Mouse (Mus musculus) CD4-positive, CD25-positive, alpha-beta regulatory T cell, adult 2 months (primary cell): ENCODE data around the gene Actr8.
A peak's percentile ranks its signal among the peaks of the same experiment; 100 is the strongest.

Source experiments
- DNase-seq: peaks from one replicate; pipeline ENCODE4 v3.0.0-alpha.2; 2012; ENCODE audit warnings: low read depth, low spot score

Actr8 gene

GRCm38 (mm10) chr14:29994976-29995375 is 16.8 kb downstream of the Actr8 start:
- no peak for DNase-seq

GRCm38 (mm10) chr14:29996000-29996751 is 18.0 kb downstream of the Actr8 start:
- no peak for DNase-seq

- DNase-seq: no peak
These were observed 19.2 kb downstream of the Actr8 start for GRCm38 (mm10) chr14:29997345-29997744.

DNA sequence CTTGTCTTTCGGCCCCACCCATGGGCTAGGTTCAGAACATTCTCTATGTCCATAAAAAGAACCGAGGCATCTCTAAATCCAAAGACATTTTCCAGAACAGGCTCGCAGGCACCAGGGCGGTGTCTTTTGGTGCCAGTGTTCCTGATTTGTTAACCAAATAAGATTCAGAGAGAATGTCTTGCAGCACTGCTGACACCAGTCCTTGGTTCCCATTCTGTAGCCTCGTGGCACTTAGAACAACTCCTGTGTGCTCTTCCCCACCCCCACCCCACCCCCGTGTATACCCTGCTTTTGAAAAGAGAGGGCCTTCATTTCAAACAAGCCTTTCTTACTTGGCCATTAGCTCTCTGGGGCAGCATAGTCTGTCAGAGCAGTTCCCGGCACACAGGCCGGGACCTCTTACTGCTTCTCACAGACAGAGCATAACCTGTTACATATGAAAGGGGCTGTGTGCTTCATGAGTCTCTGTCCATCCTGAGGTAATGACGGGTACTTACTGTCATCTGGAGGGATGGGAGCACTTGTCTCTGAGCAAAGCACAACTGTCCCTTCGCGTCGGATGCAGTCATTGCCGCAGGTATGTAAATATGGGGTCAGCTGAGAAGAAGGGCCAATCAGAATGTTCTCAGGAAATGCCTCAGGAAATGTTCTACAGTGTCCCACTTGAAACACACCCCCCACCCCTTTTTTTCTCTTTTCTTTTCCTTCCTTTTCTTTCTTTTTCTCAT is 20.8 kb downstream of the Actr8 start:
- no peak for DNase-seq

GRCm38 (mm10) chr14:29999475-29999811 is 21.3 kb downstream of the Actr8 start:
- no peak for DNase-seq

GRCm38 (mm10) chr14:30008733-30009575 is 30.8 kb downstream of the Actr8 start, which contains the start of the genes Il17rb and Chdh:
Il17rb (minus strand) TSS chr14:30008896.
Chdh (plus strand) TSS chr14:30009023.
- DNase-seq: peak; percentile 47

DNA sequence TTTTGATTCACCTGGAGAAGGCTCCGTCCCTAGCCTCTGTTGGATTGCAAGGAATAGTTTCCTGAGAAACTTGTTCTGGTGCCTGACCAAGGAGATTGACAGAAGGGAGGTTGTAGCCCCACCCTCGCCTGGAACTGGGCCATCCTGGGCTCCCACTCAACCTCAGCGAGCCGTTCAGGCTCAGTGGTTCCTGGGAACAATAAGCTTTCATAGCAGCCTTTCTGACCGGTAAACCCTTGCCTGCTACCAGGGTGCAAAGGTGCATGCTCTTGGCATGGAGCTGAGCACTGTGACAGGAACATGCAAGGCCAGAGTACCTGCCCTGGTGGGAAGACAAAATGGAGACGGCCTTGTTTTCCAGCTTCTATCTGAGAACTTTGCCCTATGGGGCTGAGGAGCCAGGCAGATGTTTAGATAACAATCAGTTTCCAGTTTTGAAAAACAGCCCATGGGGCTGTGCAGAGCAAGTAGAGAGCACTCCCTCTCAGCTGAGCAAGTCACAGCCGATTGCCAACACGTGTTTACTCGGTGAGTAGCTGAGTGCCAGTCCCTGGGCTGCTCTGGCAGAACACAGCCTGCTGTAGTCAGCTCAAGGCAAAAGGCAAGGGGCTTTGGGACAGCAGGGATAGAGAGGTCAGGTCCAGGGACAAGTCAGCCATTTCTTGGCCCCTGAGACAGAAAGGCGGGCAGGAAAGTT is 31.9 kb downstream of the Actr8 start:
- peak; percentile 27 for DNase-seq

DNA sequence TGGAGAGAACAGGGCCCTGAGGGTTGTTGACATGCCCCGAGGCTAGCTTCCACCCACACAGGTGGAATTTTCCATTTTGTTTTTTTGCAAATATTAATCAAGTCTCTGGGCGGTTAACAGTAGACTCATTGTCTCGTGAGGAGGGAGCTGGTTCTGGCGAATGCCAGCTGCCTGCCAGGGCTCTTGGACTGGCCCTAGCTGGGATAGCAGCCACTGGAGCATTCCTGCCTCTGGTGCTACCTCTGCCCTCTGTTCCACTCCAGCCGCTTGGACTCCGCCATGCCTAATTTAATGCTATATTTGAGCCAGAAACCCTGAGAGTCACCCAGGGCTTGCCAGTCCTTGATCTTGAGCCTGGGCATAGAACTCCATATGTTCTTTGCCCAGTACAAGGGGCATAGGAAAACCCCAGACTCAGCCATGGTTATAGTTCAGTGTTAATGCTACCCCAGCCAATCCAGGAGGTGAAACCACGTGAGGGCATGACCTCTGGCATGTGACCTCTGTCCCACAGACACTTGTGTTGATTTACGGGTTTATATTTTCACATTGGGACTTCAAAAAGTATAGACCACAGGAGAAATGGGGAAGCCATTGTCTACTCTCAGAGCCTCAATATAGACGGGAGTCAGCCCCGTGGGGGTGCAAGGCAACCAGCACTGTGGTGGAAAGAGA is 33.9 kb downstream of the Actr8 start:
- peak; percentile 29 for DNase-seq

DNA sequence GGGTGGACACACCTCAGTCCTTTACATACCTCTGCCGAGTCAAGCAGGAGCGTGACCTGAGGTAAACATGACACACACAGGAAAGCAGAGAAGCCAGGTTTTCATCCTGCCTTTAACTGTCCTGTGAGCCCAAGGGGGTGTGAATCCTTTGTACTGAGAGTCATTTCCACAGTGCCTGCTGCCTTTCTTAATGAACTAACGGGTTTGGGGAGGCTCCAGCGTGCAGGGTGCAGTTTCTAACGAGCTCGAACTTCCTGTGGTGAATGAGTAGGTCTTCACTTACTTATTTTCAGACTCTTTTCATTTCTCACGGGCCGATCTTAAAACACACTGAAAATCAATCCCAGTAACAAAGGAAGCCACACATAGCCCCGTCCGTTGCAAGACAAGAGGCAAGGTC is 36.4 kb downstream of the Actr8 start:
- DNase-seq: peak; percentile 53

DNA sequence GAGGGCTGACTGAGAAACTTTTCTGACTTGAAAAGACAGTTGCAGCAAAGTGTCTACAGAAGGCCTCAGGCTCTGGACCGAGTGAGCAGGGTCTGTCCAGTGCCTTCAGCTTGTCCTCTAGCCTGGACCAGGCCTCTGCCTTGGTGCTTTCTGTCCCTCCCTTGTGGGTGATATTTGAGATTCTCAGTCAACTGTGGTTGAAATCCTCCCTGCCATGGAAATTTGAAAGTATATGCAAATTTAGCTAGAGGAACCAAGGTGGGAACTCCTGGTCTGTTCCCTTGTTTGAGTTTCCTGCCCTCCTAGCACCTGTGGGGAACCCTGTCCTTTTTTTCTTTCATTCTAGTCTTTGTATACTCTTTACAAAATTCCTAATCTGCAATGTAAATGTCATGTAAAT is 36.9 kb downstream of the Actr8 start:
- no peak for DNase-seq

GRCm38 (mm10) chr14:30016666-30017065 is 38.5 kb downstream of the Actr8 start:
- DNase-seq: no peak

DNA sequence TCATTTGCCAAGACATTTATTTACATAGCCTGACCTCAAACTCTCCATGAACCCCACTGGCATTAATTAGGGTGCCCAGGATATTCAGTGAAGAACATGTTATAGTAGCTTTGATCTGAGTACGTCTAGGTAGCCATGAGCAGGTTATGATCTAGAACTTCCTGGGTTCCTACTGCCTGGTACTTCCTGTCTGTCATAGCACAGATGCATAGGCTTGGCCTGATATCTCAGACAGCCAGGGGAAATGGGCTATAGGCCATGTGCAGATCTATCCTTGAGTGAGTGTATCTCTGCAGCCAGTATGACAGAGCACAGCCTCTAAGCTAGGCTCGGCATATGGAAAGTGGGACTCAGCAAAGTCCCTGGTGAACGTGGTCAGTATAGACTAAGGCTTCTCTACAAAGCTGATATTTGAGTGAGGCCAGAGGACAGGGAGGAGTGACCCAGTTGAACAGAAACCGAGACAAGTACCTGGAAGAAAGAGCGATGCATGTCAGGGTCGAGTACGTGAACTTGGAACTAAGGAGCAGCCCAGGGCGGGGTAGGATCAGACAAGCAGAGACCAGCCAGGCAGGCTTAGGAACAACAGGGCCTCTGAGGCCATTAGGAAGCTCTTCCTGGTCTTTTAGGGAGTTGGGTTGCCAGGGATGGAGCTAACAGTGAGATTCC is 39.8 kb downstream of the Actr8 start:
- peak; percentile 22 for DNase-seq

DNA sequence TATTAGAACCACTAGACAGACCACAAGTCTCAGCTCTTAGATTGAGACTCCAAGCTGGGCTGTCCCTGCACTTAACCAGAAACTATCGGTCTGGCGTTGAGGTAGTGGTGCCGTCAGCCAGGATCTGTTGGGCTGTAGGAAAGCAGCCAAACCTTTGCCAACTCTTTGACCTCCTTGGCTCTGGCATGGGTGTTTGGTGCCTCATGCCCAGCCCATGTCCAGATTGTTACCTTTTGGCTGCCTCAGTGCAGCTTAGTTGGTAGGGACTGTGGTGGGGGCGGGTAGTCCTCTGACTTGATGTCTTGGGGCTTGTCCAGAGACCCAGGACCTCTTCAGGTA is 40.3 kb downstream of the Actr8 start:
- DNase-seq: no peak

DNA sequence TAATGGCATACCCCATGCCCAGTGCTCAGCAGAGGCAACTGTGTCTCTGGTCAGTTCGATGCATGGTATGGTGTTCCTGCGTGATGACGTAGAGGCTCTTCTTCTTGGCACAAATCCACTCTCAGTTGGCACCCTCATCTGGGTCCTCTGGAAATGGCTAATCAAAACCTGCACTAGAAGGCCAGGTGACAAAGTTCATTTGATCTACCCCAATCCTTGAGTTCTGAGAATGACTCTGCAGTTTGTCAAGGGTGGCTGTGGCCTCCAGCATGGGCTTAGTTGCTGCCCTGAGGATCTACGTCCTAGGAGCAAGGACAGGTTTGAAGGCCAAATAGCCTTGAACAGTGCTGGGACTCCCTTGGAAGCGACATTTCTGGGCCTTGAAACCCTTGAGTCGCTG is 40.7 kb downstream of the Actr8 start:
- no peak for DNase-seq

DNA sequence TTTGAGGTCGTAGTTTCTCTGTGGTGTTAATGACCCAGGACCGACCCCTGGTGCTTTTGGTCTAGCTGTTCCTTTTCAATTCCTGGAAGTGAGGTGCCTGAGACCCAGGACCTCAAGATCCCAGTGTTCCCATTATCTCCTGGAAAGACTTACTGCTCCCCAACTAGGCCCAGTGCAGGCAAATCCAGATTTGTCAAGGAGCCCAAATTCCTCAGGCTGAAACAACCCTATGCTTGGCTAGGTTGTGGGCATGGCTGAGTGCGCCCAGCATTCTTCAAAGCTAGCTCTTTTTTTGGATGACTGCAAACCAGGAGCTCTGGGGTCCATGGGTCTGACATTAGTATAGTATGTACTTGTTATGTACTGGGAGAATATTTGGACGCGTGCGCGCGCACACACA is 41.2 kb downstream of the Actr8 start:
- no peak for DNase-seq

DNA sequence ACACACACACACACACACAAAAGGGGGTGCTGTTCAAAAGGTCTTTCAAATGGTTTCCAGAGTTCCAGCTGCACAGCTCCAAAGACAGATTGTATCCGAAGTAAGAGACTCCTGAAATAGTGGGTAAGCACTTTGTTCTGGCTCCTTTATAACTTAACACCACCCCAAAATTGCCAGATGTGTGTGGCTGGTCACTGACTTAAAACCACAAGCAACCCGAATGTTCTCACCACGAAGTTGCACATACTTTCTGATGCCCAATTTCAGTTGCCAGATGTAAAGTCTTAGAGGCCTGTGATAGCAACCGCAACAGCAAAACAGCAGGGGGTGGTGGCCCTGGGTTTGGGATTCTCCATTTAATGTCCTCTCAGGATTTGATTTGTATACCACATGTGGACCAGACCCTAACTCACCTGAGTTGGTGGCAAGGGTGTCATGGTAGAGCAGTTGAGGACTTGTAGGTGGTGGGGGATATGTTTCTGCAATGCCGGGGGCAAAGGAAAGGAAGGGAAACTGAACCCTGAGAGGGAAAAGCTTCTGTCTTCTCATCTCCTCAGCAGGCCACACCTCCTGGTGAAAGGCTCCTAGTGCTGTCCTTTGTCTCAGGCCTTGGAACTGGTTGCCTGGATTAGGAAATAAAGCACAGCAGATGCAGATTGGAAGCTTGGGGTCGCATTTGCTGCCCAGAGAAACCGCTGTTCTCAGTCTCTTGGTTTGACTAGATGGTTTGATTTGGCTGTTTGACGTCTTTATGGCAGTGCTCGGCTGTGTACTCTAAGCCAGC is 41.8 kb downstream of the Actr8 start:
- DNase-seq: no peak

GRCm38 (mm10) chr14:30022471-30022870 is 44.3 kb downstream of the Actr8 start:
- no peak for DNase-seq

DNA sequence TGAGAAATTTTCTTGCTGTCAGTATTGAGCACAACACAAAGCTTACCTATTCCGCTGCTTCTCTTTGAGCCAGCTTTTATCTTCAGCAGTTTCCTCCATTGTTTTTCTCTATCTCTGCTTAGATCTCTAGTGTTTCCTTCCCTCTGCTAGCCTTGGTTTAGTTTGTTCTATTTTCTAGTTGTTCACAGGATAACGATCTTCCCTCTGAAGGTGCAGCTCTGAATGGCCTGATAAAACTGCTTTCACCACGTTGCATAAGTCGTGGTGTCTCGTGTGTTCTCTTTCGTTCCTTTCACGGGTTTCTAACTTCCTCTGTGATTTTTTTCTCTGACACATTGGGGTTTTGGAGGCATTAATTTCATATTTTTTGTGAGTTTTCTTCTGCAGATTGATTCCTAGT is 46.2 kb downstream of the Actr8 start:
- peak; percentile 55 for DNase-seq

DNA sequence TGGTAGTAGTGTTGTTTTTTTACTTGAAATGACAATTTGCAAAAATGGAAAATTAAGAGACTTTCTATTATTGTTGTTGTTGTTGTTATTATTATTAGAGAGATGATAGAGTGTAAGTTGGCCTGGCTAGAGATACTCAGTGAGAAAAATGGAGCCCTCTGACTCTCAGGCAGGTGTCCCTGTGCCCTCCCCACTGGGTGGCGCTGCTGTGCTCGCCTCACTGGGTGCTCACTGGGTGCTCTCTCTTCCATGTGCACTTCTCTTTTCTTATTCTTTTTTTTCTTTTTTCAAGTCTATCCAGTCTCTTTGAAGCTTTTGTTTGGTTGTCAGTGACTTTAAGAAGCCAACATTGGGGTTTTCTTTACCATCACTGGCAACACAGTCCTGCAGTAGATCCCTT is 49.2 kb downstream of the Actr8 start:
- DNase-seq: peak; percentile 83

GRCm38 (mm10) chr14:30033405-30033804 is 55.3 kb downstream of the Actr8 start:
- DNase-seq: no peak
